Mouse (Mus musculus) olfactory bulb, adult 2 months (tissue): ENCODE data around the gene Slc9a6.

Experiments
- CTCF ChIP-seq: fragments of 200-500 bp; IDR thresholded peaks from 2 replicates; pipeline ENCODE4 v1.5.1; 2012; ENCODE audit warnings: low read depth, mild to moderate bottlenecking, low read length, moderate library complexity; ENCODE audit not compliant: insufficient read depth
- POLR2A ChIP-seq: fragments of 200-500 bp; IDR thresholded peaks from 2 replicates; pipeline ENCODE4 v1.6.1; 2012; ENCODE audit warnings: mild to moderate bottlenecking, low read depth, low read length, moderate library complexity; ENCODE audit not compliant: insufficient read depth

- TF ChIP-seq CTCF (no peak), POLR2A (no peak)
Observed at GRCm38 (mm10) chrX:56677736-56678135, 68.2 kb downstream of the Slc9a6 start.
